Mouse (Mus musculus) neural tube, embryonic 14.5 days (tissue): ENCODE measurements around the gene Ift52. TPM values are rescaled to one million over a fixed set of nuclear protein-coding genes. Genes with fewer than 3 reads are reported as not detected.

Source experiments
- ATAC-seq: fragments of 200-750 bp; cut with Nextera tagmentation; 2 replicates; pipeline ENCODE4 v1.8.0; 2017; ENCODE audit warnings: low read depth, mild to moderate bottlenecking, moderate TSS enrichment, moderate library complexity
- H3K27ac ChIP-seq: fragments of 300-500 bp; sonication (generic); 2 replicates; pipeline ENCODE4 v1.5.1; 2014; ENCODE audit warnings: low read depth, mild to moderate bottlenecking, control low read depth, low read length, moderate library complexity, mixed read lengths
- H3K27me3 ChIP-seq: fragments of 300-500 bp; sonication (generic); 2 replicates; pipeline ENCODE4 v1.6.1; 2014; ENCODE audit warnings: low read length; ENCODE audit not compliant: control insufficient read depth, insufficient read depth
- H3K36me3 ChIP-seq: fragments of 300-500 bp; sonication (generic); 2 replicates; pipeline ENCODE4 v1.6.1; 2014; ENCODE audit warnings: low read length, mixed read lengths; ENCODE audit not compliant: control insufficient read depth, insufficient read depth
- H3K4me1 ChIP-seq: fragments of 300-500 bp; sonication (generic); 2 replicates; pipeline ENCODE4 v1.6.1; 2014; ENCODE audit warnings: low read length; ENCODE audit not compliant: control insufficient read depth, insufficient read depth
- H3K4me2 ChIP-seq: fragments of 300-500 bp; sonication (generic); 2 replicates; pipeline ENCODE4 v1.6.1; 2014; ENCODE audit warnings: mild to moderate bottlenecking, low read depth, low read length, control low read depth
- H3K4me3 ChIP-seq: fragments of 300-500 bp; sonication (generic); 2 replicates; pipeline ENCODE4 v1.5.1; 2014; ENCODE audit warnings: low read depth, low read length, control low read depth, mixed read lengths
- H3K9ac ChIP-seq: fragments of 300-500 bp; sonication (generic); replicated peaks from 2 replicates; pipeline ENCODE4 v1.6.1; 2014; ENCODE audit warnings: low read depth, mild to moderate bottlenecking, control low read depth, low read length, mixed read lengths
- H3K9me3 ChIP-seq: fragments of 300-500 bp; sonication (generic); 2 replicates; pipeline ENCODE4 v1.6.1; 2016; ENCODE audit warnings: low read length; ENCODE audit not compliant: control insufficient read depth
- WGBS: fragments of 180-500 bp; shearing (Covaris S2); extraction: QIAGEN DNeasy Blood & Tissue Kit; methylation state at CpG from one replicate; pipeline ENCODE4 v1.1.7; 2014; 5-methylcytosine and 5-hydroxymethylcytosine counted together
- polyA plus RNA-seq: library from polyadenylated mRNA; unstranded; fragments of >200 nt; fragmentation: Nextera tagmentation; extraction: Ambion mirVana; gene quantifications from 2 replicates; pipeline ENCODE4 v1.2.1, GENCODE M21; 2014

Ift52 gene
- 36.8 and 37.2 TPM in 2 replicates for polyA plus RNA-seq

GRCm38 (mm10) chr2:163016916-163017743 is at the start of gene Ift52:
Gene Ift52, plus strand, starts transcription at chr2:163017354.
- Histone ChIP-seq H3K9ac (peak within 1 kb of the TSS; percentile 78), H3K4me3 (peak within 1 kb of the TSS; percentile 82)
- peak; percentile 97 for ATAC-seq

DNA sequence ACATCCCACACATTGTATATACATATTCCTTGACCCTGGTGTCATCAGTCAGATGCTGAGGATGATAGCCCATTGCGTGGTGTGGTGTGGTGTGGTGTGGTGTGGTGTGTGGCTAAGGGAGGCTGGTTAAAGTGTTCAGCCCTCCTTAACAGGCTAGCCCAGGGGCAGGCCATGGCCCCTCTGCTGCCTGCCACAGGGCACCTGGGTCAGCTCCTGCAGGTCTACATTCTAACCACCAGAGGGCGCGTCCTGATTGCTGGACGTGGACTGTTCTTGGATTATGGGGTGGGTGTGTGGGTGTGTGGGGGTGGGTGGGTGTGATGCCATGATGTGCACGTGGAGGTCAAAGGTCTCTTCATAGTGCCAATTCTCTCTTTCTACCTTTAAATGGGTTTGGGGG is 48.8 kb upstream of the Ift52 start:
- H3K4me1 ChIP-seq = no peaks in the 10 kb centered on the region
- peak; percentile 58; the same call in 1 of the 2 replicates for ATAC-seq
- 7% methylated on average over 5 of the region's 5 CpGs for WGBS
- H3K36me3 ChIP-seq = no peaks in the 10 kb centered on the region
- no peak overlapping the region for H3K9ac ChIP-seq
- no peak overlapping the region for H3K27ac ChIP-seq
- H3K4me2 ChIP-seq = no peak overlapping the region
- no peaks in the 10 kb centered on the region for H3K9me3 ChIP-seq
- H3K27me3 ChIP-seq = no peaks in the 10 kb centered on the region
- no peak overlapping the region for H3K4me3 ChIP-seq

More at GRCm38 (mm10) chr2:163016916-163017743, at the start of gene Ift52:
- peak within 1 kb of the TSS; percentile 51 for H3K4me2 ChIP-seq
- no peaks in the 10 kb centered on the region for H3K36me3 ChIP-seq
- H3K27me3 ChIP-seq = no peaks in the 10 kb centered on the region
- peaks cover 11% of the 10 kb centered on the region; the same call in 1 of the 2 replicates for H3K4me1 ChIP-seq
- H3K27ac ChIP-seq = peak within 1 kb of the TSS; percentile 55
- under 1% methylated on average over 57 of the region's 57 CpGs for WGBS
- no peaks in the 10 kb centered on the region for H3K9me3 ChIP-seq

DNA sequence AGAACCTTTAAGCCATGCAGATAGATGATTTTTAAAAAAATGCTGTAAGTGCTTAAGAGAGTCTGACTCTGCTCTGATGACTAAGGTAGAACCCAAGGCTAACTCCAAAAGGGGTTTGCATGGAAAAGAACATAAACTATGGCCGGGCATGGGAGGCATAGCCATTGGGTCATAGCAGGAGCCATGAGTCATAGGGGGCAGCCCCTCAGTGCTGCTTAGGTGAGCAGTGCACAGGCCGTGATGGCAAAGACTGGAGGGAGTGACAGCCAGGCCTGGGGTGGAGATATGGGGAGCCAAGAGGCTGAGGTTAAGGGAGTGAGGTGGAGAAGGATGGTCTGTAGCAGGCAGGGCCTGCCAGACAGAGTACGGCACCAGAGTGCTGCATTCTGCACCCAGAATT is 48.1 kb upstream of the Ift52 start:
- no peaks in the 10 kb centered on the region for H3K27me3 ChIP-seq
- no peaks in the 10 kb centered on the region for H3K4me1 ChIP-seq
- H3K4me2 ChIP-seq = no peak overlapping the region
- H3K9ac ChIP-seq = no peak overlapping the region
- no peaks in the 10 kb centered on the region for H3K36me3 ChIP-seq
- WGBS = 82% methylated on average over 3 of the region's 3 CpGs
- no peaks in the 10 kb centered on the region for H3K9me3 ChIP-seq
- no peak overlapping the region for H3K4me3 ChIP-seq
- ATAC-seq = no peak
- H3K27ac ChIP-seq = no peak overlapping the region

- no peak overlapping the region for H3K4me2 ChIP-seq
- no peak overlapping the region for H3K27ac ChIP-seq
- WGBS = 86% methylated on average over 6 of the region's 6 CpGs
- no peak overlapping the region for H3K4me3 ChIP-seq
- H3K27me3 ChIP-seq = no peaks in the 10 kb centered on the region
- H3K9me3 ChIP-seq = no peaks in the 10 kb centered on the region
- no peak for ATAC-seq
- no peaks in the 10 kb centered on the region for H3K36me3 ChIP-seq
- no peaks in the 10 kb centered on the region for H3K4me1 ChIP-seq
- H3K9ac ChIP-seq = no peak overlapping the region
These were observed 46.3 kb upstream of the Ift52 start for GRCm38 (mm10) chr2:162970896-162971295.

DNA sequence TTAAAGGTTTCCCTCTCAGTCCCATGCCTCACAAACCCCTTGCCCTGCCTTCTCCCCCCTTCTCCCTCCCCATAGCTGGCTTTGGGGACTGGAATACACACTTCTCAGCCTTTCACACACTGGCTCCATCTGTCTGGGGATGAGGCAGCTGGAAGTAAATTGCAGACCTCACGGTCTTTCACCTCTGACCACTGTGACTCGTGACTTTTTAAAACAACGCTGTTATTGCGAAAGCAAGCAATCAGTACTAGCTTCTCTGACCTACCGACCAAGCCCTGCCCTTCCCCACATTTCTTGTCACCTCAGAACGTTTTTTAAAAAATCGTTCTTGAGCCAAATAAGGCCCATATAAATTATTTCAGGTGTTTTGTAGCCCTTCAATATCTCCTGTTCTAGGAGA is 44.4 kb upstream of the Ift52 start:
- H3K9me3 ChIP-seq = no peaks in the 10 kb centered on the region
- no peak overlapping the region for H3K9ac ChIP-seq
- ATAC-seq = no peak
- H3K4me3 ChIP-seq = no peak overlapping the region
- no peak overlapping the region for H3K27ac ChIP-seq
- H3K36me3 ChIP-seq = no peaks in the 10 kb centered on the region
- H3K4me1 ChIP-seq = no peaks in the 10 kb centered on the region
- no peak overlapping the region for H3K4me2 ChIP-seq
- no peaks in the 10 kb centered on the region for H3K27me3 ChIP-seq
- WGBS = 54% methylated on average over 7 of the region's 7 CpGs

GRCm38 (mm10) chr2:162973206-162973605 is 43.9 kb upstream of the Ift52 start:
- H3K4me2 ChIP-seq = no peak overlapping the region
- 72% methylated on average over 5 of the region's 5 CpGs for WGBS
- H3K9ac ChIP-seq = no peak overlapping the region
- H3K27ac ChIP-seq = no peak overlapping the region
- H3K4me1 ChIP-seq = no peaks in the 10 kb centered on the region
- ATAC-seq = no peak
- H3K36me3 ChIP-seq = no peaks in the 10 kb centered on the region
- no peak overlapping the region for H3K4me3 ChIP-seq
- H3K9me3 ChIP-seq = no peaks in the 10 kb centered on the region
- H3K27me3 ChIP-seq = no peaks in the 10 kb centered on the region

GRCm38 (mm10) chr2:162973637-162974036 is 43.5 kb upstream of the Ift52 start:
- H3K4me3 ChIP-seq = no peak overlapping the region
- H3K27ac ChIP-seq = no peak overlapping the region
- H3K9ac ChIP-seq = no peak overlapping the region
- no peaks in the 10 kb centered on the region for H3K9me3 ChIP-seq
- WGBS = 19% methylated on average over 11 of the region's 11 CpGs
- H3K4me1 ChIP-seq = no peaks in the 10 kb centered on the region
- ATAC-seq = no peak
- H3K4me2 ChIP-seq = no peak overlapping the region
- no peaks in the 10 kb centered on the region for H3K27me3 ChIP-seq
- H3K36me3 ChIP-seq = no peaks in the 10 kb centered on the region

DNA sequence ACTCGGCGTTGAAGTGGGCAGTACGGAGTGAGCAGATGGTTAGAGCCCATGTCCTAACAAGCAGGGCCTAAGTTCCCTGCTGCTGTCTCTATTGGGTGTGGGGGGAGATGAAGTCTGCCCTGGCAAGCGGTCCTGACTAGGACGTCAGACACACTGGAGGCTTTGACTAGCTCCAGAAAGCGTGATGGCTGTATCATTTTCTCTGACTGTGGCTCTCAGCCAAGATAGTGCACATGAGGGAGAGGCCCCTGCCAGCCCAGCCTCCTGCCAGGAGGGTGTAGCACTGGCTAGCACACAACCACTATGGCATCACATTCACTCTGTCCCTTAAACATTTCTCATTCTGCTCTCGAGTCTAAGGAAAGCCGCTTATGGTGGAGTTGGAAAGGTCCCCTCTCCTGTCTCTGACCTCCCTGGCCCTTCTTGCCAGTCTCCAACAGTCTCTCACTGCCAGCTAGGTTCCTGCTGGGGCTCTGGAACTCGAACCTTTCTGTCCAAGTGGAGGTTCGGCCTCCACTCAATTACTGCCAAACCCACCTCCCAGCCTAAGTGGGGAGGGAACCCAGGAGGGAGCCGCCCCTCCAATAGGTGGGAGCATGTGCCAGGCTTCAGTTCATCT is 41.9 kb upstream of the Ift52 start:
- no peak overlapping the region for H3K27ac ChIP-seq
- no peak overlapping the region for H3K9ac ChIP-seq
- ATAC-seq = no peak; the same call in 1 of the 2 replicates

GRCm38 (mm10) chr2:162976001-162976400 is 41.2 kb upstream of the Ift52 start:
- no peak for ATAC-seq
- no peaks in the 10 kb centered on the region for H3K36me3 ChIP-seq
- WGBS = 56% methylated on average over 4 of the region's 4 CpGs
- no peak overlapping the region for H3K27ac ChIP-seq
- no peak overlapping the region for H3K9ac ChIP-seq
- H3K4me3 ChIP-seq = no peak overlapping the region
- no peaks in the 10 kb centered on the region for H3K27me3 ChIP-seq
- no peaks in the 10 kb centered on the region for H3K4me1 ChIP-seq
- H3K4me2 ChIP-seq = no peak overlapping the region
- no peaks in the 10 kb centered on the region for H3K9me3 ChIP-seq

More for the DNA sequence above, 41.9 kb upstream of the Ift52 start:
- Histone ChIP-seq H3K36me3 (no peaks in the 10 kb centered on the region), H3K4me2 (no peak overlapping the region), H3K9me3 (no peaks in the 10 kb centered on the region), H3K4me3 (no peak overlapping the region), H3K4me1 (no peaks in the 10 kb centered on the region), H3K27me3 (no peaks in the 10 kb centered on the region)
- 72% methylated on average over 11 of the region's 11 CpGs for WGBS
